Mouse (Mus musculus): ENCODE measurements around the gene Bicral. TPM values are rescaled to one million over a fixed set of nuclear protein-coding genes. Genes with fewer than 3 reads are reported as not detected.
A peak's percentile ranks its signal among the peaks of the same experiment; 100 is the strongest.

Bicral gene
- polyA plus RNA-seq, 2 experiments: 5.4 to 17.7 TPM

DNA sequence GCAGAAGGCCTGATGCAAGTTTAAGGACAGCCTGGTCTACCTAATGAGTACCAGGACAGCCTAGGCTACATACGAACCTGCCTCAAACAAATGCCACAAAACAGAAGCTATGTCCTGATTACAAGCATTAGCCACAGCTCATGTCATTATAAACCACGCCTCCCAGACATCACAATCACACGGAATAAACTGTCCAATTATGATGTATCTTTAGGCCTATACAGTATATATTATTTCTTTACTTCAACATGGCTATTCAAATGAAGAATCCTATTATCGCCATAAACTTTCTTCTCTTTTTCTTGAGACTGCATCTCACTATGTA lies 25.3 kb downstream of the Bicral start:
- WGBS: 88% methylated on average over 4 of the region's 4 CpGs
- Histone ChIP-seq H3K4me2 (replicated peaks; ENCODE audit: low read depth, low read length, severe bottlenecking) (no peak overlapping the region), H3K36me3 (ENCODE audit: control insufficient read depth, insufficient read depth, low read length) (peaks cover 15% of the 10 kb centered on the region), H3K9me3 (ENCODE audit: control insufficient read depth, low read length) (no peaks in the 10 kb centered on the region), H3K4me1 (ENCODE audit: control insufficient read depth, insufficient read depth, low read length) (peaks cover 6% of the 10 kb centered on the region; the same call in 1 of the 2 replicates), H3K27me3 (ENCODE audit: control insufficient read depth, insufficient read depth, low read length) (no peaks in the 10 kb centered on the region), H3K4me3 (replicated peaks; ENCODE audit: low read length) (no peak overlapping the region), H3K27ac (replicated peaks; ENCODE audit: low read depth, low read length) (no peak overlapping the region), H3K9ac (ENCODE audit: low read depth, low read length, severe bottlenecking) (no peak overlapping the region)
- TF ChIP-seq POLR2A (IDR thresholded peaks at IDR 0.05; ENCODE audit: borderline replicate concordance, extremely low read depth, insufficient read depth, insufficient read length): no peak
- ATAC-seq (ENCODE audit: low FRiP score, low read depth): no peak
- DNase-seq (ENCODE audit: low spot score): no peak

DNA sequence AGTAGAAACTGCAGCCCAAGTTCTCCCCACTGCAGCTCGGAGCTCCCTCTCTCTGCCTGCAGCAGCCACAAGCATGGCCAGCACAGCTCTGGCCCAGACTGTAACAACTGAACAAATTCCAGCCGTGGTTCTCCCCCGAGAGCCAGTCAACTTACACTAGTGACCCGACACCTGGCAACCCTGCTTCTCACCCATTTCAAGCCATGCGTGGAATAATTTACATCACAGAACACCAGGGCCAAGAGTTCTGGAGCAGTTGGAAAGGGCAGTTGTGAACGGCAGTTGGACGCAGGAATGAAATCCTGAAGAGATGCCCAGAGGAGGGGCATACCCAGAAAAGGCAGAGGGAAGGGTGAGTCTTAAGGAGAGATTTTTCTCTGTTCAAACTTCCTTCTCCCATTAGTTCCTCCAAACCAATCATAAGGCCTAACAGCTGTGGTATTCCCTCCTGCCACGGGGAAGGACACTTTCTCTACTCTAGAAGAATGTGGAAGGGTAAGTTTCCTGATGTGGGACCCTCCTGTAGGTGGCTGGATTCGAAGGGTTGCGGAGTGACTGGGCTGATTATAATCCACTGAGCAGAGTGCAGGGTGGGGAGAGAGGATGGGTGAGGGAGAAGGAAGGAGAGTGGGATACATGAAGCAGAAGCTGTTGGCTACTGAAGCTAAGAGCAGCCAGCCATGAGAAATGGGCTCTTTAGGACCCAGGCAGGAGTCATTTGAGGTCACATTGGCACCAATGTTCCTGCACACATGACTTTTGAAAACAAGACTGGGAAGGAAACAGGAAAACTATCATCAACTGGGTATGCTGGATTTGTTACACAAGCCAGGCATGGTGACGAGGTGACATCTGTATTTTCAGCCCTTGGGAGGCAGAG lies 25.9 kb downstream of the Bicral start:
- H3K27me3 ChIP-seq (ENCODE audit: control insufficient read depth, insufficient read depth, low read length): no peaks in the 10 kb centered on the region
- ATAC-seq (ENCODE audit: low FRiP score, low read depth): no peak
- peak; percentile 26 for DNase-seq (ENCODE audit: low spot score)
- H3K36me3 ChIP-seq (ENCODE audit: control insufficient read depth, insufficient read depth, low read length): peaks cover 20% of the 10 kb centered on the region
- H3K4me1 ChIP-seq (ENCODE audit: control insufficient read depth, insufficient read depth, low read length): peaks cover 6% of the 10 kb centered on the region; the same call in 1 of the 2 replicates
- no peak overlapping the region for H3K4me2 ChIP-seq (replicated peaks; ENCODE audit: low read depth, low read length, severe bottlenecking)
- H3K27ac ChIP-seq (replicated peaks; ENCODE audit: low read depth, low read length): no peak overlapping the region
- H3K9ac ChIP-seq (ENCODE audit: low read depth, low read length, severe bottlenecking): no peak overlapping the region
- TF ChIP-seq POLR2A (IDR thresholded peaks at IDR 0.05; ENCODE audit: borderline replicate concordance, extremely low read depth, insufficient read depth, insufficient read length): no peak
- no peaks in the 10 kb centered on the region for H3K9me3 ChIP-seq (ENCODE audit: control insufficient read depth, low read length)
- 54% methylated on average over 11 of the region's 11 CpGs for WGBS
- no peak overlapping the region for H3K4me3 ChIP-seq (replicated peaks; ENCODE audit: low read length)

GRCm38 (mm10) chr17:46829856-46830535 lies 28.3 kb downstream of the Bicral start:
- no peak overlapping the region for H3K9ac ChIP-seq (ENCODE audit: low read depth, low read length, severe bottlenecking)
- 88% methylated on average over 11 of the region's 11 CpGs for WGBS
- peaks cover 6% of the 10 kb centered on the region; the same call in 1 of the 2 replicates for H3K4me1 ChIP-seq (ENCODE audit: control insufficient read depth, insufficient read depth, low read length)
- ATAC-seq (ENCODE audit: low FRiP score, low read depth): no peak
- TF ChIP-seq POLR2A (IDR thresholded peaks at IDR 0.05; ENCODE audit: borderline replicate concordance, extremely low read depth, insufficient read depth, insufficient read length): no peak
- H3K27me3 ChIP-seq (ENCODE audit: control insufficient read depth, insufficient read depth, low read length): no peaks in the 10 kb centered on the region
- H3K36me3 ChIP-seq (ENCODE audit: control insufficient read depth, insufficient read depth, low read length): peaks cover 42% of the 10 kb centered on the region
- no peak overlapping the region for H3K27ac ChIP-seq (replicated peaks; ENCODE audit: low read depth, low read length)
- no peaks in the 10 kb centered on the region for H3K9me3 ChIP-seq (ENCODE audit: control insufficient read depth, low read length)
- H3K4me2 ChIP-seq (replicated peaks; ENCODE audit: low read depth, low read length, severe bottlenecking): no peak overlapping the region
- no peak overlapping the region for H3K4me3 ChIP-seq (replicated peaks; ENCODE audit: low read length)
- DNase-seq (ENCODE audit: low spot score): no peak

DNA sequence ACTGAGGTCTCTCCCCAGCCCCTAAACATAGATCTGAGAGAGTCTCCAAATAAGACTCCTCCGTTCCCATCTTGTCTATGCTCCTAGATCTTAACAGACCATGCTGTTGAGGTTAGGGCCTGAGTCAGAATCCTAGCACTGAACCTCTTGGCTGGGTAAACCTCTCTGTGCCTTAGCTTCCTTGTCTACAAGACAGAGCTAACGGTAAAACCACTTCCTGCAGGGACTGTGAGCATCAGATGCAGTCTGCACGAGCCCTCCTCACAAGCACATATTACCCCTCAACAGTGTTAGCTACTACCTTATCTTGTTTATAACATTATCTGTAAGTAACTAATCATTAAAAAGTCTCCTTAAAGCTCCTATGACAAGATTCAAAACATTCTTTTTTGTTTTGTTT lies 29.3 kb downstream of the Bicral start:
- 88% methylated on average over 3 of the region's 3 CpGs for WGBS
- Histone ChIP-seq H3K4me3 (replicated peaks; ENCODE audit: low read length) (no peak overlapping the region), H3K4me1 (ENCODE audit: control insufficient read depth, insufficient read depth, low read length) (peaks cover 6% of the 10 kb centered on the region; the same call in 1 of the 2 replicates), H3K27me3 (ENCODE audit: control insufficient read depth, insufficient read depth, low read length) (no peaks in the 10 kb centered on the region), H3K36me3 (ENCODE audit: control insufficient read depth, insufficient read depth, low read length) (peaks cover 52% of the 10 kb centered on the region), H3K4me2 (replicated peaks; ENCODE audit: low read depth, low read length, severe bottlenecking) (no peak overlapping the region), H3K9me3 (ENCODE audit: control insufficient read depth, low read length) (no peaks in the 10 kb centered on the region), H3K27ac (replicated peaks; ENCODE audit: low read depth, low read length) (no peak overlapping the region), H3K9ac (ENCODE audit: low read depth, low read length, severe bottlenecking) (no peak overlapping the region)
- ATAC-seq (ENCODE audit: low FRiP score, low read depth): no peak
- TF ChIP-seq POLR2A (IDR thresholded peaks at IDR 0.05; ENCODE audit: borderline replicate concordance, extremely low read depth, insufficient read depth, insufficient read length): no peak
- no peak for DNase-seq (ENCODE audit: low spot score)

GRCm38 (mm10) chr17:46823091-46823490 lies 35.2 kb downstream of the Bicral start:
- TF ChIP-seq POLR2A (IDR thresholded peaks at IDR 0.05; ENCODE audit: borderline replicate concordance, extremely low read depth, insufficient read depth, insufficient read length): no peak
- 98% methylated on average over 8 of the region's 8 CpGs for WGBS
- Histone ChIP-seq H3K9ac (ENCODE audit: low read depth, low read length, severe bottlenecking) (no peak overlapping the region), H3K27ac (replicated peaks; ENCODE audit: low read depth, low read length) (no peak overlapping the region), H3K4me1 (ENCODE audit: control insufficient read depth, insufficient read depth, low read length) (no peaks in the 10 kb centered on the region), H3K4me2 (replicated peaks; ENCODE audit: low read depth, low read length, severe bottlenecking) (no peak overlapping the region), H3K27me3 (ENCODE audit: control insufficient read depth, insufficient read depth, low read length) (no peaks in the 10 kb centered on the region), H3K4me3 (replicated peaks; ENCODE audit: low read length) (no peak overlapping the region), H3K36me3 (ENCODE audit: control insufficient read depth, insufficient read depth, low read length) (peaks cover 80% of the 10 kb centered on the region), H3K9me3 (ENCODE audit: control insufficient read depth, low read length) (no peaks in the 10 kb centered on the region)
- no peak for DNase-seq (ENCODE audit: low spot score)
- ATAC-seq (ENCODE audit: low FRiP score, low read depth): no peak
